Mouse (Mus musculus) heart, embryonic 12.5 days (tissue): ENCODE results near the gene Sfswap. TPM values are rescaled to one million over a fixed set of nuclear protein-coding genes. Genes with fewer than 3 reads are reported as not detected.

Experiments
- ATAC-seq: fragments of 200-750 bp; cut with Nextera tagmentation; 2 replicates; pipeline ENCODE4 v1.8.0; 2017; ENCODE audit warnings: moderate TSS enrichment, moderate library complexity; ENCODE audit not compliant: insufficient number of reproducible peaks, low FRiP score
- H3K27ac ChIP-seq: fragments of 300-500 bp; sonication (generic); 2 replicates; pipeline ENCODE4 v1.5.1; 2016; ENCODE audit warnings: mild to moderate bottlenecking, moderate library complexity; ENCODE audit not compliant: poor library complexity, severe bottlenecking
- H3K27me3 ChIP-seq: fragments of 300-500 bp; sonication (generic); replicated peaks from 2 replicates; pipeline ENCODE4 v1.6.1; 2016; ENCODE audit warnings: mild to moderate bottlenecking, moderate library complexity
- H3K36me3 ChIP-seq: fragments of 300-500 bp; sonication (generic); 2 replicates; pipeline ENCODE4 v1.6.1; 2016; ENCODE audit warnings: mild to moderate bottlenecking, moderate library complexity
- H3K4me1 ChIP-seq: fragments of 300-500 bp; sonication (generic); replicated peaks from 2 replicates; pipeline ENCODE4 v1.6.1; 2016; ENCODE audit warnings: mild to moderate bottlenecking
- H3K4me2 ChIP-seq: fragments of 300-500 bp; sonication (generic); 2 replicates; pipeline ENCODE4 v1.6.1; 2016; ENCODE audit warnings: mild to moderate bottlenecking, moderate library complexity
- H3K4me3 ChIP-seq: fragments of 300-500 bp; sonication (generic); 2 replicates; pipeline ENCODE4 v1.5.1; 2016; ENCODE audit warnings: mild to moderate bottlenecking
- H3K9ac ChIP-seq: fragments of 300-500 bp; sonication (generic); 2 replicates; pipeline ENCODE4 v1.6.1; 2016; ENCODE audit warnings: mild to moderate bottlenecking, moderate library complexity
- H3K9me3 ChIP-seq: fragments of 300-500 bp; sonication (generic); replicated peaks from 2 replicates; pipeline ENCODE4 v1.6.1; 2016; ENCODE audit warnings: mild to moderate bottlenecking, moderate library complexity
- WGBS: fragments of 180-500 bp; shearing (Covaris S2); methylation state at CpG from one replicate; pipeline ENCODE4 v1.1.7; 2016; 5-methylcytosine and 5-hydroxymethylcytosine counted together
- polyA plus RNA-seq: library from polyadenylated mRNA; unstranded; fragments of >200 nt; fragmentation: Nextera tagmentation; extraction: Ambion mirVana; gene quantifications from 2 replicates; pipeline ENCODE4 v1.2.1, GENCODE M21; 2016

Gene Sfswap
- polyA plus RNA-seq, 1 experiment from 2014 or later, result 29.3 TPM

DNA sequence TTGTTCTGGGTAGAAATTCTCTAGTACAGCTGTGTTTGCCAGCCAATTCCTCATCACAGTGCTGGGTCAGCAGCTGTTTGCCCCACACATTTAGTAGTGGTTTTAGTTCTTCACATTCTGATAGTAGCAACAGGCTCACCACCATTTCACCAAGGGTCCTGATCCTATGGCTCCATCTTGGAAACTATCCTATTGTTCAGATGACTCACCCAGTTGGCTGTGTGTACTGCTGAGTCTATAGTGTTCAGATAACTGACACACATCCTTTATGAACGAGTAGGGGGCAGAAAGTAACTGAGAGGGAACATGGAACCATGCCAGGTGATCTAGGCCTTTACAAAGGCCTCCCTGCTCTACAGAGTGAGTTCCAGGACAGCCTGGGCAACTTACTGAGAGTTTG is 28.6 kb downstream of the Sfswap start:
- Histone ChIP-seq H3K4me3 (no peak overlapping the region), H3K36me3 (peaks cover 57% of the 10 kb centered on the region)

DNA sequence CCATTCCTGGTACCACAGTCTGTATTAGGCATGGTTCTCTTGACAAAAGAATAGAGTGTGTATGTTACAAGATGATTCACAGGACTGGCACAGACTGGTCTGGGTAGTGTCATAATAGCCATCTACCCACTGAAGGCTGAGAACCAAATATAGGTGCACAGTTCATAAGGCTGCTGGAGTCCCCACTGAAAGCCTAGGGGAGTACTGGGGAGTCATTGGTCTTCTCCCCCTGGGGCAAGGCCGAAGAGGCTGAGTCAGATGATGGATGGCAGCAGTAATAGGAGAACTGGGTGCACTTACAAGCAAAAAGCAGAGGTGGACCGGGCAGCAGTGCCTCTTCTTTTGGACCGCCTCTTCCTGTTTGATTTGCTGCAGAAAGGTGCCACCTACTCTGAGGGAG is 32.7 kb downstream of the Sfswap start:
- 84% methylated on average over 3 of the region's 3 CpGs for WGBS
- H3K27me3 ChIP-seq, result no peaks in the 10 kb centered on the region
- H3K36me3 ChIP-seq, result peaks cover 41% of the 10 kb centered on the region
- no peak overlapping the region for H3K27ac ChIP-seq
- H3K9me3 ChIP-seq, result no peaks in the 10 kb centered on the region
- no peak overlapping the region for H3K9ac ChIP-seq
- ATAC-seq, result no peak
- peaks cover 34% of the 10 kb centered on the region for H3K4me1 ChIP-seq
- H3K4me2 ChIP-seq, result no peak overlapping the region
- no peak overlapping the region for H3K4me3 ChIP-seq

More for the DNA sequence above, 28.6 kb downstream of the Sfswap start:
- H3K27me3 ChIP-seq, result no peaks in the 10 kb centered on the region
- H3K4me2 ChIP-seq, result no peak overlapping the region
- 61% methylated on average over 1 of the region's 1 CpGs for WGBS
- no peak overlapping the region for H3K9ac ChIP-seq
- H3K4me1 ChIP-seq, result peaks cover 18% of the 10 kb centered on the region
- no peak overlapping the region for H3K27ac ChIP-seq
- no peak for ATAC-seq
- H3K9me3 ChIP-seq, result no peaks in the 10 kb centered on the region

- Histone ChIP-seq H3K9me3 (no peaks in the 10 kb centered on the region), H3K4me2 (no peak overlapping the region), H3K9ac (no peak overlapping the region), H3K36me3 (peaks cover 39% of the 10 kb centered on the region), H3K27me3 (no peaks in the 10 kb centered on the region), H3K4me3 (no peak overlapping the region), H3K27ac (peak overlapping the region; percentile 32; the same call in 1 of the 2 replicates), H3K4me1 (peaks cover 34% of the 10 kb centered on the region)
- ATAC-seq, result no peak
- 59% methylated on average over 2 of the region's 2 CpGs for WGBS
Observed at GRCm38 (mm10) chr5:129534500-129534899, 33.5 kb downstream of the Sfswap start.

GRCm38 (mm10) chr5:129535021-129535420 is 34.0 kb downstream of the Sfswap start:
- peak overlapping the region; percentile 32; the same call in 1 of the 2 replicates for H3K27ac ChIP-seq
- peaks cover 34% of the 10 kb centered on the region for H3K4me1 ChIP-seq
- WGBS, result 88% methylated on average over 2 of the region's 2 CpGs
- no peak overlapping the region for H3K4me2 ChIP-seq
- no peak for ATAC-seq
- no peak overlapping the region for H3K4me3 ChIP-seq
- H3K27me3 ChIP-seq, result no peaks in the 10 kb centered on the region
- H3K9me3 ChIP-seq, result no peaks in the 10 kb centered on the region
- peaks cover 39% of the 10 kb centered on the region for H3K36me3 ChIP-seq
- H3K9ac ChIP-seq, result no peak overlapping the region

DNA sequence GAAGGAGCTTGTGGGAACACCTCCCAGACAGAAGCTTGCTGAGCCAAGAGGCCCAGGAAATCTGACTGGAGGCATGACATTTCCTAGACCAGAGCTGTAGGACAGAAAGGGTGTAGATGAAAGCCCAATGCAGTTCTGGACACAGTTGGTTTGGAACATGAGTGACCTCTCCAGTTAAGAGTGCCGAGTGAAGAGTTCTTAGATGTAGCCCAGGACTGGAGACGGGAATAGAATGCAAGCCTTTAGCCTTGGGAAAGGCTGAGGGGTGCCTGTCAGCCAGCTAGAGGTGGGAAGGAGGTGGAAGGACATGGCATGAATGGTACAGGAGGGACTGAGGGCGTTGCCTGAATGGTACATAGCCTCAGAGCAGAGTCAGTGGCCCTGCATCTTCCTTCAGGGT is 34.4 kb downstream of the Sfswap start:
- Histone ChIP-seq H3K36me3 (peaks cover 42% of the 10 kb centered on the region), H3K9ac (no peak overlapping the region)

GRCm38 (mm10) chr5:129538826-129539225 is 37.8 kb downstream of the Sfswap start:
- H3K27ac ChIP-seq, result no peak overlapping the region
- H3K27me3 ChIP-seq, result no peaks in the 10 kb centered on the region
- H3K4me3 ChIP-seq, result no peak overlapping the region
- no peak overlapping the region for H3K4me2 ChIP-seq
- H3K4me1 ChIP-seq, result peaks cover 28% of the 10 kb centered on the region
- H3K9ac ChIP-seq, result no peak overlapping the region
- ATAC-seq, result no peak
- WGBS, result 87% methylated on average over 4 of the region's 4 CpGs
- H3K36me3 ChIP-seq, result peaks cover 64% of the 10 kb centered on the region
- H3K9me3 ChIP-seq, result no peaks in the 10 kb centered on the region

More for the DNA sequence above, 34.4 kb downstream of the Sfswap start:
- ATAC-seq, result 0 out of 2 replicates have a peak, but pooled peaks have one; percentile 39
- Histone ChIP-seq H3K4me2 (no peak overlapping the region), H3K27me3 (no peaks in the 10 kb centered on the region), H3K27ac (peak overlapping the region; percentile 32; the same call in 1 of the 2 replicates), H3K4me1 (peaks cover 34% of the 10 kb centered on the region), H3K9me3 (no peaks in the 10 kb centered on the region), H3K4me3 (no peak overlapping the region)
- 66% methylated on average over 3 of the region's 3 CpGs for WGBS

GRCm38 (mm10) chr5:129542236-129542635 is 41.2 kb downstream of the Sfswap start:
- WGBS, result 96% methylated on average over 3 of the region's 3 CpGs
- no peak for ATAC-seq

GRCm38 (mm10) chr5:129545787-129546186 is 44.8 kb downstream of the Sfswap start:
- no peak overlapping the region for H3K27ac ChIP-seq
- no peak overlapping the region for H3K4me3 ChIP-seq
- H3K9me3 ChIP-seq, result no peaks in the 10 kb centered on the region
- peaks cover 92% of the 10 kb centered on the region for H3K36me3 ChIP-seq
- no peaks in the 10 kb centered on the region for H3K4me1 ChIP-seq
- H3K27me3 ChIP-seq, result no peaks in the 10 kb centered on the region
- ATAC-seq, result no peak
- H3K9ac ChIP-seq, result no peak overlapping the region
- WGBS, result 75% methylated on average over 9 of the region's 9 CpGs
- no peak overlapping the region for H3K4me2 ChIP-seq

More at GRCm38 (mm10) chr5:129542236-129542635, 41.2 kb downstream of the Sfswap start:
- Histone ChIP-seq H3K4me3 (no peak overlapping the region), H3K36me3 (peaks cover 78% of the 10 kb centered on the region), H3K9me3 (no peaks in the 10 kb centered on the region), H3K9ac (no peak overlapping the region), H3K27me3 (no peaks in the 10 kb centered on the region), H3K4me2 (no peak overlapping the region), H3K27ac (no peak overlapping the region), H3K4me1 (peaks cover 6% of the 10 kb centered on the region; the same call in 1 of the 2 replicates)

DNA sequence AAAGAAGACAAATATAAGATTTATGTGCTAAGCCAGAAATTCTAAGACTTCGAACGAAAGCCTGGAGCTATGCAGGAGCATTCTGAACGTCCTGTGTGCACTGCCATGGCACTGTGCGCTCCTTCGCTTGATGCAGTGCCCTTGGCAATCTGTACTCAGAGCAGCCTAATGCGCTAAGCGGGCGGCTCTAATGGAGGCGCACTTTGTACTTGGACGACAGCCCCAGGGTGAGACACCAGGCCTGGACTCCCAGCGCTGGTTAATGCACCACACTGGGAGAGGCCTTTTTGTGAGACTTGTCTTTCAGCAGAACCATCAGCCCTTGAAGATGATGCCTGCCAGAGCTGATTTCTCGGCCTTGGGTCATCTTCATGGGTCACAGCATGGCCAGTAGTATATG is 48.7 kb downstream of the Sfswap start:
- ATAC-seq, result no peak
- 93% methylated on average over 12 of the region's 12 CpGs for WGBS
- H3K4me2 ChIP-seq, result no peak overlapping the region
- H3K27ac ChIP-seq, result no peak overlapping the region
- H3K36me3 ChIP-seq, result peaks cover 91% of the 10 kb centered on the region
- no peaks in the 10 kb centered on the region for H3K9me3 ChIP-seq
- H3K9ac ChIP-seq, result no peak overlapping the region
- H3K27me3 ChIP-seq, result no peaks in the 10 kb centered on the region
- no peak overlapping the region for H3K4me3 ChIP-seq
- no peaks in the 10 kb centered on the region for H3K4me1 ChIP-seq

DNA sequence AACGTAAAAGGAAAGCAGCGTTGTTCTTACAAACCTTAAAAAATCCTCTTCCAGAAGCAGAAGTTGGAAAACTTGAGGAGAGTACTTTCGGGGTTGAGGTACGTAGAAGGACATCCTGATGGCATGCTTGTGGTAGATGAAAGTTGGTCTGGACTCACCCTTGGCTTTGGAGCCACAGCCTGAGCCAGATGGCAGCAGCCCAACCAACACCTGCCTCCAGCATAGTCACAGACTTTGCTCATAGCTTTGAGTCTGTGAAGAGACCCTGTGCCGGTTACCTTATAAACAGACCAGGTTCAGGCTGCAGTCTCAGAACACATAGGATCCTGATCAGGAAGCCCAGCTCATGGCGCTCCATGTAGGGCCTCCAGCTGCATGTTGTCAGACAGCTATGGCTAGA is 49.8 kb downstream of the Sfswap start:
- H3K9me3 ChIP-seq, result no peaks in the 10 kb centered on the region
- H3K9ac ChIP-seq, result no peak overlapping the region
- 97% methylated on average over 6 of the region's 6 CpGs for WGBS
- H3K4me1 ChIP-seq, result no peaks in the 10 kb centered on the region
- peaks cover 96% of the 10 kb centered on the region for H3K36me3 ChIP-seq
- no peak overlapping the region for H3K27ac ChIP-seq
- H3K27me3 ChIP-seq, result no peaks in the 10 kb centered on the region
- H3K4me2 ChIP-seq, result no peak overlapping the region
- H3K4me3 ChIP-seq, result no peak overlapping the region
- no peak for ATAC-seq

- Histone ChIP-seq H3K4me2 (no peak overlapping the region), H3K27me3 (no peaks in the 10 kb centered on the region), H3K9me3 (no peaks in the 10 kb centered on the region), H3K27ac (no peak overlapping the region), H3K9ac (no peak overlapping the region), H3K4me1 (no peaks in the 10 kb centered on the region), H3K4me3 (no peak overlapping the region), H3K36me3 (peaks cover 94% of the 10 kb centered on the region)
- no peak for ATAC-seq
- 96% methylated on average over 2 of the region's 2 CpGs for WGBS
Observed at GRCm38 (mm10) chr5:129551991-129552390, 51.0 kb downstream of the Sfswap start.

DNA sequence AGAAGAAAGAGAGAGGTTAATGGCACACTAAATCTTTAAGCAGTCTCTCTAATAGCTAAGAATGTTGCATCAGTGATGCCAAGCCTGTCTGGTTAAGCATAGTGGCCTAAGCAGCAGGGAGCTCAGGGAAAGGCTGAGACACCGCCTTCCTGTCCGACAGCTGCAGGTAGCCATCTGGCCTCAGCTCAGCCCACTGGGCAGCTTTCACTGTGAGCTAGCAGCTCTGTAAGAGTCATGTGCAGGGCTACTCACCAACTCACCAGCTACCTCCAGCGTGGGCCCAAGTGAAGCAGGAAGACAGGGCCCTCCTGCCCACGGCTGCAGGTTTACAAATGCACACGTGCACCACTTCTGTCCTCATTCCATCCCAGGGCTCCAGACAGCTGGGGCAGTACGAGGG is 52.6 kb downstream of the Sfswap start:
- H3K4me3 ChIP-seq, result no peak overlapping the region
- H3K27ac ChIP-seq, result no peak overlapping the region
- no peaks in the 10 kb centered on the region for H3K27me3 ChIP-seq
- no peaks in the 10 kb centered on the region for H3K4me1 ChIP-seq
- no peak for ATAC-seq
- WGBS, result 91% methylated on average over 6 of the region's 6 CpGs
- H3K4me2 ChIP-seq, result no peak overlapping the region
- H3K9me3 ChIP-seq, result no peaks in the 10 kb centered on the region
- H3K36me3 ChIP-seq, result peaks cover 92% of the 10 kb centered on the region
- no peak overlapping the region for H3K9ac ChIP-seq
